Mouse (Mus musculus) frontal cortex, adult (tissue): ENCODE measurements at regions not wholly inside any gene's neighbourhood (a gene's known extent, or its start where the extent isn't known, plus 50 kb on each side); places are given as distances from the start of the nearest gene placed in this dataset.
A peak's percentile ranks its signal among the peaks of the same experiment; 100 is the strongest.

Source experiments
- ATAC-seq: cut with Nextera tagmentation; 2 replicates; pipeline ENCODE4 v1.9.2; 2017; ENCODE audit warnings: mild to moderate bottlenecking, moderate library complexity, mixed read lengths; ENCODE audit not compliant: low TSS enrichment

GRCm38 (mm10) chr9:68072624-68073023, 232.4 kb downstream of the Vps13c start:
- no peak for ATAC-seq

- ATAC-seq, result no peak
Measured at GRCm38 (mm10) chr9:68077329-68077728, 237.1 kb downstream of the Vps13c start.

- ATAC-seq, result no peak
Measured at GRCm38 (mm10) chr9:68083341-68083740, 243.1 kb downstream of the Vps13c start.

- no peak for ATAC-seq
Measured at GRCm38 (mm10) chr9:68084966-68085365, 244.8 kb downstream of the Vps13c start.

- no peak for ATAC-seq
Measured at GRCm38 (mm10) chr9:68094561-68094960, 254.4 kb downstream of the Vps13c start.

GRCm38 (mm10) chr9:68109841-68110240, 269.6 kb downstream of the Vps13c start:
- ATAC-seq, result no peak

- ATAC-seq, result peak; percentile 85
Measured at GRCm38 (mm10) chr9:68115151-68115690, 275.0 kb downstream of the Vps13c start.

- peak; percentile 31; the same call in 1 of the 2 replicates for ATAC-seq
Measured at GRCm38 (mm10) chr9:68116221-68116741, 276.1 kb downstream of the Vps13c start.

- ATAC-seq, result no peak
Measured at GRCm38 (mm10) chr9:68118266-68118665, 278.1 kb downstream of the Vps13c start.

GRCm38 (mm10) chr9:68122266-68122665, 282.1 kb downstream of the Vps13c start:
- ATAC-seq, result no peak

- ATAC-seq, result no peak
Measured at GRCm38 (mm10) chr9:68131263-68131662, 291.1 kb downstream of the Vps13c start.

GRCm38 (mm10) chr9:68135446-68136050, 295.4 kb downstream of the Vps13c start:
- ATAC-seq, result no peak

GRCm38 (mm10) chr9:68162813-68163570, 322.8 kb downstream of the Vps13c start:
- no peak for ATAC-seq

GRCm38 (mm10) chr9:68166556-68166955, 326.4 kb downstream of the Vps13c start:
- ATAC-seq, result no peak

GRCm38 (mm10) chr9:68188921-68189320, 348.7 kb downstream of the Vps13c start:
- ATAC-seq, result no peak

- ATAC-seq, result no peak
Measured at GRCm38 (mm10) chr9:68199831-68200230, 359.6 kb downstream of the Vps13c start.

GRCm38 (mm10) chr9:68201031-68201430, 360.8 kb downstream of the Vps13c start:
- ATAC-seq, result no peak

- ATAC-seq, result no peak
Measured at GRCm38 (mm10) chr9:68225694-68226093, 385.5 kb downstream of the Vps13c start.

GRCm38 (mm10) chr9:68231131-68231530, 390.9 kb downstream of the Vps13c start:
- ATAC-seq, result no peak

- no peak for ATAC-seq
Measured at GRCm38 (mm10) chr9:68234979-68235649, 394.9 kb downstream of the Vps13c start.

- ATAC-seq, result no peak
Measured at GRCm38 (mm10) chr9:68239121-68239520, 398.9 kb downstream of the Vps13c start.

- ATAC-seq, result no peak; the same call in 1 of the 2 replicates
Measured at GRCm38 (mm10) chr9:68239551-68239950, 399.4 kb downstream of the Vps13c start.
